Mouse (Mus musculus) olfactory bulb, adult 2 months (tissue): ENCODE results near the gene Spock1.

Experiments used
- CTCF ChIP-seq: fragments of 200-500 bp; IDR thresholded peaks from 2 replicates; pipeline ENCODE4 v1.5.1; 2012; ENCODE audit warnings: low read depth, mild to moderate bottlenecking, low read length, moderate library complexity; ENCODE audit not compliant: insufficient read depth
- POLR2A ChIP-seq: fragments of 200-500 bp; IDR thresholded peaks from 2 replicates; pipeline ENCODE4 v1.6.1; 2012; ENCODE audit warnings: mild to moderate bottlenecking, low read depth, low read length, moderate library complexity; ENCODE audit not compliant: insufficient read depth

DNA sequence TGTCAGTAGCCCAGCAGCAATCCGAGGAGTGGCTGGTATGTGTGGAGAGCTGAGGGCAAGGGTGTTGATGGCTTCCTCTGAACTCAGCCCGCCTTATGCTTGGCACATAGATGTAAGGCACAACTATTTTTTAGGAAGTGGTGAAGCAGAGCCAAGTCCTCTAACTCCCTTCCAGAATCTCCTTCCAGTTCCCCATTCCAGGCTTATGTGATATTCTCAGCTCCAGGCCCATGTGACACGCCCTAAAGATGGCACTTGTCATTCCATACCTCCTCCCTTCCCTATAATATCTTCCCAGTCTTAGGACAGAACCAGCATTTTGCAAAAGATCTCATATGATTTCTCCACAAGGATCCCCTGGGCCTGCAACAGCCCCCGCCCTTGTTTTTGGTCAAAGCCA, 277.6 kb downstream of the Spock1 start:
- TF ChIP-seq CTCF (no peak), POLR2A (no peak)
